Mouse (Mus musculus): ENCODE data around the gene Robo2.

- TF ChIP-seq CTCF (IDR thresholded peaks at IDR 0.05; ENCODE audit: low read depth) (no peak), EP300 (IDR thresholded peaks at IDR 0.05; ENCODE audit: low read depth) (no peak)
Observed at GRCm38 (mm10) chr16:74411021-74411420, 604 bp downstream of the Robo2 start.

Data from liver, embryonic 14.5 days (tissue).